Mouse (Mus musculus) hindbrain, embryonic 10.5 days (tissue): ENCODE results near the gene Foxp1. TPM values are rescaled to one million over a fixed set of nuclear protein-coding genes. Genes with fewer than 3 reads are reported as not detected.

Experiments
- DNase-seq: peaks from one replicate; pipeline ENCODE4 v3.0.0-alpha.2; 2017; ENCODE audit warnings: low spot score
- H3K27ac ChIP-seq: fragments of 300-500 bp; sonication (generic); 2 replicates; pipeline ENCODE4 v1.5.1; 2016; ENCODE audit warnings: mild to moderate bottlenecking, moderate library complexity
- H3K27me3 ChIP-seq: fragments of 300-500 bp; sonication (generic); 2 replicates; pipeline ENCODE4 v1.6.1; 2016; ENCODE audit warnings: mild to moderate bottlenecking; ENCODE audit not compliant: poor library complexity, insufficient read depth, severe bottlenecking
- H3K36me3 ChIP-seq: fragments of 300-500 bp; sonication (generic); 2 replicates; pipeline ENCODE4 v1.6.1; 2016; ENCODE audit warnings: mild to moderate bottlenecking, moderate library complexity
- H3K4me1 ChIP-seq: fragments of 300-500 bp; sonication (generic); replicated peaks from 2 replicates; pipeline ENCODE4 v1.6.1; 2016; ENCODE audit warnings: mild to moderate bottlenecking
- H3K4me3 ChIP-seq: fragments of 300-500 bp; sonication (generic); 2 replicates; pipeline ENCODE4 v1.5.1; 2016; ENCODE audit warnings: mild to moderate bottlenecking, moderate library complexity
- H3K9me3 ChIP-seq: fragments of 300-500 bp; sonication (generic); 2 replicates; pipeline ENCODE4 v1.6.1; 2016; ENCODE audit warnings: mild to moderate bottlenecking, moderate library complexity
- WGBS: fragments of 180-500 bp; shearing (Covaris S2); methylation state at CpG from one replicate; pipeline ENCODE4 v1.1.7; 2016; 5-methylcytosine and 5-hydroxymethylcytosine counted together
- polyA plus RNA-seq: library from polyadenylated mRNA; unstranded; fragments of >200 nt; fragmentation: Nextera tagmentation; extraction: Ambion mirVana; gene quantifications from 2 replicates; pipeline ENCODE4 v1.2.1, GENCODE M21; 2016

The Foxp1 gene
- polyA plus RNA-seq, 1 experiment from 2014 or later, result 64.3 TPM

DNA sequence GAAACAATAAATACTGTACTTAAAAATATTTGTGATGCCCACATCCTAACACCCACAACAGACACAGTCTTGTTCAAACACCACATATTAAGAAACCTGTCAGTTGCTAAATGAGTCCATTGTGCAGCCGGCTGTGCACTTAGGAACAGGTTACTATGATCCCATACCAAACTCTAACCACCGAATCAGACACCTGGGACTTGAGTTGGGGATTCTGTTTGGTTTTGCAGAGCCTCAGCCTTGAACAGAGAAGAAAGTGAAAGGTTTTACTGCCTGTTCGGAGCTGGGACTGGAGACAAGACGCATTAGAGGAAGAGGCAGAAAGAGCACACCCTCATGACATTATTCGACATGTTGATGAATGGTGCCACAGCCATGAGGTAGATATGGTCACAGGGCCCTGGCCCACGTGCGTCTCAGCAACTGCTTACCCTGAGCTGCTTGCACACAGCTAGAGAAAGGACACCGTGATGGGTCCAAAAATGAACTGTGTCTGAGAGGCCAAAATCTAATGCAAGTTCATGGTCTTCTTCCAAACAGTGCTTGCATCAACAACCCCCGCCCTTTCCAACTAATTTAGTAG lies 491.1 kb downstream of the Foxp1 start:
- H3K9me3 ChIP-seq, result no peaks in the 10 kb centered on the region
- WGBS, result 75% methylated on average over 9 of the region's 9 CpGs
- DNase-seq, result no peak
- no peak overlapping the region for H3K4me3 ChIP-seq
- no peaks in the 10 kb centered on the region for H3K36me3 ChIP-seq
- peaks cover 19% of the 10 kb centered on the region; the same call in 1 of the 2 replicates for H3K27me3 ChIP-seq
- peaks cover 69% of the 10 kb centered on the region for H3K4me1 ChIP-seq
- H3K27ac ChIP-seq, result no peak overlapping the region

DNA sequence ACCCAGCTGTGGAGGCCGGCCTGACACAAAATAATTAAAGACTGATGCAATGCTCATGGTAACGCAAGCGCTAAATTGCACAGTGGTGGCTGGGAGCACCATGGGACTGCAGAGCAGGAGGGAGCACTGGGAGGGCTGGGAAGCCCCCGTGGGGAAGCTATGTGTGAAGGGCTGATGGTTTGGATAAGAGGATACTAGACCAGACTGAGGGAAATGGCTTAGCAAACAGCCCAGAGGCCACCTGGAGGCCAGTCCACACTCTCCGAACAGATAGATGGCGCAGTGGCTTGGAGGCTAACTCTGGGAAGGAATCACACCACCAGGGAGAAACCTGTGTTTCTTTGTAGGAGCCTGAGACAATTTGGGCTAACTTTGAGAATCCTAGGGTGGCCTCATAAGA lies 492.3 kb downstream of the Foxp1 start:
- H3K27me3 ChIP-seq, result peaks cover 22% of the 10 kb centered on the region; the same call in 1 of the 2 replicates
- H3K4me1 ChIP-seq, result peaks cover 70% of the 10 kb centered on the region
- H3K36me3 ChIP-seq, result no peaks in the 10 kb centered on the region
- peak; percentile 41 for DNase-seq
- WGBS, result 22% methylated on average over 6 of the region's 6 CpGs
- no peak overlapping the region for H3K4me3 ChIP-seq
- no peak overlapping the region for H3K27ac ChIP-seq
- H3K9me3 ChIP-seq, result no peaks in the 10 kb centered on the region

DNA sequence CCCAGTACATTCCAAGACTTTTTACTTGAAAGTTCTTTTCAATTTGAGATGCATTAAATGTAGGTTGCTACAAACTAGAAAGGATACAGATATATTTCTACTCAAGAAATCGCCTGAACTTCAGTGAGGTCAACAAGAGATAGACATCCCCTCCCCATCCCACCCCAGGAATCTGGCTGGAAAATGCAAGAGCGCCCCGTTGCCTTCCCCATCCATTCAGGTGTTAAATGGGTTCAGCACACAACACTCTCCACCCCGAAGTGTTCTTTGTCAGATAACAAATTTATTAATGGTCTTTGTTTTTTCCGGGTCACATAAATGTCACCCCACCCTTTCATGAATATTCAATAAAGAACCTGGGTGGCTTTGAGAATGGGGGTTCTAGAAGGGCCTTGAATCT lies 493.1 kb downstream of the Foxp1 start:
- DNase-seq, result no peak
- Histone ChIP-seq H3K4me3 (no peak overlapping the region), H3K27ac (no peak overlapping the region), H3K27me3 (peaks cover 22% of the 10 kb centered on the region; the same call in 1 of the 2 replicates), H3K36me3 (no peaks in the 10 kb centered on the region), H3K9me3 (no peaks in the 10 kb centered on the region), H3K4me1 (peaks cover 78% of the 10 kb centered on the region)
- 8% methylated on average over 5 of the region's 5 CpGs for WGBS

DNA sequence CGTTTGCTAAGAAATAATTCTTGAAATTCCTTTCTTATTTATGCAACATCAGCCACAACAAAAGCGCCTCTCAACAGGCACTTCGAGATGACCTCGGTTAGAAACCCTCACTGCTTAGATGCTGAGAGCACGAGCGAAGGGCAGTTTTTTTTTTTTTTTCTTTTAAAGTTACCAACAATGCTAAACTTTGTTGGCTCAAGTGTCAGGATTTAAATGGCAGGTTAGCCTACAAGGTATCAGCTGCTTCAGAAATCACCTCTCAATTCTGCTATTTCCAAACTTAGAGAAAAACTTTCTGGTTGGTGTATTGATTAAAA lies 493.6 kb downstream of the Foxp1 start:
- Histone ChIP-seq H3K4me3 (peak overlapping the region; percentile 77), H3K36me3 (no peaks in the 10 kb centered on the region), H3K27ac (peak overlapping the region; percentile 96), H3K4me1 (peaks cover 83% of the 10 kb centered on the region), H3K27me3 (peaks cover 22% of the 10 kb centered on the region; the same call in 1 of the 2 replicates), H3K9me3 (no peaks in the 10 kb centered on the region)
- under 1% methylated on average over 6 of the region's 6 CpGs for WGBS
- DNase-seq, result no peak

DNA sequence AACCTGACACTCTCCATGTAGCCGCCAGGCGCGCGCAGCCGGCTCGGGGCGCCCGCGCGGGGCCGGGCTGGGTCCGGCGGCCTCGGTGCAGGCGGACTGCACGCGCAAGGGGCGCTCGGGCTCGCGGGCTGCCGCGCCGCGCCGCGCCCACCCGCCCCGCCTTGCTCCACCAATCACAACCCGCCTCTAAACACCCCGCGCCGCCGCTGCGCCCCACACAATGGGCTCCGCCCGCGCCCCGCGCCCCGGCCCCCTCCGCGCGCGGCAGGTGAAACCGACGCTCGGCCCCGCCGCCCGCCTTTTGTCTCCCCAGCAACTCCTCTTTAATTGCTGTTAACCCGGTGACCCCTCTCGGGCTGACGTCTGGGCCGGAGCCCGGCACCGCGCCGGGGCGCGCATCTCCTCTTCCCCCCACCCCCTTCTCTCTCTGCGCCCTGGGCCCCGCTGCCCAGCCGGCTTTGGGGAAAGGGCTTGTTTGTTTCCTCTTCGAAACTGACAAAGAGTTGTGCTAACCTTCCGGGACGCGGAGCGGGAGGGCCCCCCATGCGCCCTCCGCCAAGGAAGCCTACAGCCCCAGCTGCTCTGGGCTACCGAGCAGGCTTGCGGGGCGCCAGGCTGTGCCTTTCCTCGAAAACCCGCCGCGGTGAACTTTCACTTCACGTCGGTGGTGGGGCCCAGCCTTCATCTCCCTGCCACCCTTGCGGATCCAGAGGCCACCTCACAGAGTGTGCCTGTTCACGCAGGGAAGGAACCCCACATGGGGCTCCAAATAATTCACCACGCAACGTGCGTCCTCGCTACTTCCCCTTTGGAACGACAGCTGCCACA lies 494.1 kb downstream of the Foxp1 start:
- Histone ChIP-seq H3K36me3 (no peaks in the 10 kb centered on the region), H3K9me3 (no peaks in the 10 kb centered on the region), H3K4me3 (peak overlapping the region; percentile 77), H3K27ac (peak overlapping the region; percentile 96), H3K27me3 (peaks cover 22% of the 10 kb centered on the region; the same call in 1 of the 2 replicates), H3K4me1 (peaks cover 82% of the 10 kb centered on the region)
- WGBS, result under 1% methylated on average over 59 of the region's 87 CpGs
- DNase-seq, result peak; percentile 85

DNA sequence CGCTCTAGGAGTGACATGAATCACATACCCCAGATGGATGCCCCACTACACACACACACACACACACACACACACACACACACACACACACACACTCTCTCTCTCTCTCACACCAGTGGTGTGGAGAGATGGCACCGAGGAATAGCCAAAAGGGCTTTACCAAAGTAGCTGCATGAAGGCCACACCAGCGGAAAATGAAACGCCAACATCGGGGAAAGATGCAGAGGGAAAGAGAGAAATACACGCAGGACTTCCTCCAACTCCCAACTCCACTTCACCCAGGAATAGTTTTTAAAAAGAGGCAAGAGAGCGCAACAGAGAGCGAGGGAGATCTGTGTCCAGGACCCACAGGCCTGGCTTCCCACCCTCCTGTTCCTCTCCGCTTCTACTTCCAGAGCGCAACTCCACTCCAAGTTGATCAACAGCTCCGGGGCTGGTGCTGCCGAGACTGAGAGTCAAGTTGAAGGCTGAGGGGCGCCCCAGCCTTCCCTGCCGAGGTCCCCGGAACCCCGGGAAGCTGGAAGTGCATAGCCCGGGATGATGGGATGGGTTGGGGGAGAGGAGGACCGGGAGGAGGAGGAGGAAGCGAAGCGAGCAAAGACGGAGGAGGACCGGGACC lies 494.9 kb downstream of the Foxp1 start:
- H3K4me1 ChIP-seq, result peaks cover 75% of the 10 kb centered on the region

DNA sequence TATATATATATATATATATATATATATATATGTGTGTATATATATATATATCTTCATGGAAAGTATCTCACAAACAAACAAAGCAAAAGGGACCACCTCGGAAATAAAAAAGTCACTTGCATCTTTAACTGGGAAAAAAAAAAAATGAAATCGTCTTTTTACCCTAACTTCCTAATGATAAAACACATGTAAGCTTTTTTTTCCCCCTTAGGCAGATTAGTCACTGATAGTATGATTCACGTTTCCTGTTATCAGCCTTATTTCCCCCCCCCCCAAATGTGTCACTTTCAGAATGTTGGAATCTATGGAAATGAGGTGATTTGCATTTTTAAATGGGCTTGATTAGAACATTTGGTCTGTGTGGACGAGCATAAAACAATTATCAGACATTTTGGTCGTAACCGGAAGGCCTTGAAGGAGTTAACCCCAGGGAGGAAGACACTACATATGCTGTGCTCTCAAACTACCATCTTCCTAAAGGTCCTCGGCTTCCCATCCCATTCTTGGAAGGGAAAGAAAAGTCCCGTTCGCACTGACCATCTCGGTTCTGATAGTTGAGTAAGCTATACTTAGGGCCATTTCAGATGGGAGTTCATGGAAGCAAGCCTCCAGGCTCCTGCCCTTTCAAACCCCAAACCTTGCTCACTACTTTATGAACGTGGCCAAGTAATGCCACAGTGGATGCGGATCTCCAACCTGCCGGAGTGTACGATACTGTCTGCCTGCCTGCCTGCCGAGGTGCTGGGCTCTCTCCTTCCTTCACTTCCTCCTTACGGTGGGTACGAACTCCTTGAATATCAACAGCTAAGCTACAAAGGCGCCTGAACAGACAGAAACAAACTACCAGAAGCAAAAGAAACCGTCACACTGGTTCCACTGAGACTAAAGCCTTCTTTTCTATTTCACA lies 495.6 kb downstream of the Foxp1 start:
- 15% methylated on average over 19 of the region's 19 CpGs for WGBS
- H3K4me1 ChIP-seq, result peaks cover 74% of the 10 kb centered on the region
- peak; percentile 44 for DNase-seq

More for the DNA sequence above, 494.9 kb downstream of the Foxp1 start:
- Histone ChIP-seq H3K27me3 (peaks cover 16% of the 10 kb centered on the region; the same call in 1 of the 2 replicates), H3K9me3 (no peaks in the 10 kb centered on the region), H3K4me3 (peak overlapping the region; percentile 77), H3K36me3 (no peaks in the 10 kb centered on the region), H3K27ac (peak overlapping the region; percentile 96)
- 0% methylated on average over 22 of the region's 22 CpGs for WGBS
- DNase-seq, result no peak

DNA sequence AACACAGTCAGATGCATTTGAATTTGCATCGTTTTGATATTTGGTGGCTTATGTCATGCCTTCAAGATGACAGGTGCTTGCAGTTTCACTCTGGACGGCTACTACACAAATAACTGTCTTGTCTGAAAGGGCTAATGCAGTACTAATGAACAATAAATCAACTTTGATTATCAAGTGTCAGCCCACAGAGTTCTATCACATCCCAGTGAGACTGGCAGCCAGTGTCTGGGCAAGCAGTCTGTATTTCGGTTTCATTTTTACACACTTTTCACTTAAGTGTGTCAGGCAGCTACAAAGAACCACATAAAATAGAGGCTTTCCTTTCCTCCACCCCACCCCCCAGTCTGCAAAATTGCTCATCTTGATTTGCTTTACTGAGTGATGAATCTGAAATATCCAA lies 496.5 kb downstream of the Foxp1 start:
- H3K4me1 ChIP-seq, result peaks cover 68% of the 10 kb centered on the region
- H3K27ac ChIP-seq, result no peak overlapping the region
- peaks cover 10% of the 10 kb centered on the region; the same call in 1 of the 2 replicates for H3K27me3 ChIP-seq
- H3K9me3 ChIP-seq, result no peaks in the 10 kb centered on the region
- H3K36me3 ChIP-seq, result no peaks in the 10 kb centered on the region
- WGBS, result 62% methylated on average over 3 of the region's 3 CpGs
- H3K4me3 ChIP-seq, result peak overlapping the region; percentile 23; the same call in 1 of the 2 replicates
- DNase-seq, result no peak

More for the DNA sequence above, 495.6 kb downstream of the Foxp1 start:
- H3K27me3 ChIP-seq, result peaks cover 16% of the 10 kb centered on the region; the same call in 1 of the 2 replicates
- peak overlapping the region; percentile 96 for H3K27ac ChIP-seq
- no peaks in the 10 kb centered on the region for H3K36me3 ChIP-seq
- H3K9me3 ChIP-seq, result no peaks in the 10 kb centered on the region
- peak overlapping the region; percentile 77 for H3K4me3 ChIP-seq

DNA sequence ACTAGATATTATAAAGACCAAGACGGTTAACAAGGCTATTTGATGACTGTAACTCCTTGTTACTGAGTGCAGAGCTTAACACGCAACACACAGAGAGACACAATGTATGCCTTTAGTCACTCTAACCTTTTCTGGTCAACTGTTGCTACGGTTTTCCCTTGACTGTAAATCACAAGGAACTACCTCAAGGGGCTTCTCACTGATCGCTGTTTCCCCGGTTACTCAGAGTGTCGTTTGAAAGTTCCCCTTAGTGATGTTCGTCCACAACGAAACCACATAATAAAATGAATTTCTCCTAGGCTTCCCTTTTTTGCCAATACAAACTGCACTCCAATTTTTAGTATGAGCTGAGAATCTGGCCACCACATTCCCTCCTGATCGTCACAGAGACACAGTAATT lies 497.9 kb downstream of the Foxp1 start:
- Histone ChIP-seq H3K4me3 (no peak overlapping the region), H3K27ac (no peak overlapping the region), H3K36me3 (no peaks in the 10 kb centered on the region), H3K27me3 (peaks cover 3% of the 10 kb centered on the region; the same call in 1 of the 2 replicates), H3K9me3 (no peaks in the 10 kb centered on the region), H3K4me1 (peaks cover 70% of the 10 kb centered on the region)
- 59% methylated on average over 9 of the region's 9 CpGs for WGBS
- no peak for DNase-seq

DNA sequence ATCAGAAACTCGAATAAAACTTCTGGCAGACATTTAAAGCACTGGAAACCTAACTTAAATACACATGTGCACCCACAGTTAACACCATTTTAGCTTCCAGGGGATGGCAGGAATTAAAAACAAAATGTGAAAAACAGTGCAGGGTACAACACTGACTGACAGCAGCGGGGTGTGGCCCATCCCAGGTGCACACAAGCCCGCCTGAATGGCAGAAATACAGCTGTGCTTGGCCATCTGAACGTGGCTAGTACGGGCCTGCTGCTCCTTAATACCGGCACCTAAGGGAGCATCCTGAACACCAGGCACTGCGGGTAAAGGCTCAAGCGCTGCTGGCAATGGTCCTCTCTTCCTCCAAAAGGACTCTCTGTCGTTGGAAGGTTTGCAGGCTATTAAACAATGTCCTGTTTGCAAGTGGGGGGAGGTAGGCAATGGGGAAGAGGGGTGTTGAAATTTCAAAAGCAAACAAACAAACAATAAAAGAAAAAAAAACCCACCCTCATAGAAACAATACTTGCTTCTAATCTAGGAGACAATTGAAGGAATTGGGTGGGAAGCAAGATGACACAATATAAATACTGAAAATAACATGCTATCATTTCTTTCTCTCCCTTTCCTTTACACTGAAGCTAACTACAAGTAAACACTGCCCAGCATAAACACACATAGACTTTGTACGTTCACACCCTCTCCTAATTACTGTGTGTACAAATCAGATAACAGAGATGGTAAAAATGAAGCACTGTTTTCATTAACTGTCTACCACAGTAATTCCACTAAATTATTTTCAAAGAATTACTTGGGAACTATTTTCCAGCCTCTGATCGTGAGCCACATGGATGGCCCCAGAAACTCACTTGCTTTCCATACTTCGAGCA lies 501.7 kb downstream of the Foxp1 start:
- DNase-seq, result no peak
- peaks cover 7% of the 10 kb centered on the region for H3K36me3 ChIP-seq
- no peaks in the 10 kb centered on the region for H3K9me3 ChIP-seq
- H3K4me1 ChIP-seq, result peaks cover 43% of the 10 kb centered on the region
- 68% methylated on average over 12 of the region's 12 CpGs for WGBS
- no peak overlapping the region for H3K4me3 ChIP-seq
- peaks cover 10% of the 10 kb centered on the region for H3K27me3 ChIP-seq
- no peak overlapping the region for H3K27ac ChIP-seq

DNA sequence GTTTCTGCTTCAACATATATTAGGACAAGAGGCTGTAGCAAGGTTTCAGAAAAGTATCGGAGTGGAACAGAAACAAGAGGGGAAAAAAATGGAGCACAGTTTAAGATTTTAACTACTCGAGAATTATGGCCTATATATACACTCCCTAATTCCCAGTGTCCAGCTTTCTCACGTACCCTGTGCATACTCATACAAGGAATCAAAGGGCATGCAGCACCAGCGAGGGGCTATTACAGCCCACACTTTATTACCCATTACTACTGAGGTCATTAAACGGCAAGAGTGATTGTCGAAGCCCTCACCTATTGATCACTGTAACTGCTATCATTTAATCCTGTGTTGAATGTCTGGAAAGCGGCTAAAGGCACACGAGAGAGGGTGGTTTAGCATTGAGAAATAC lies 502.8 kb downstream of the Foxp1 start:
- H3K4me1 ChIP-seq, result peaks cover 36% of the 10 kb centered on the region
- WGBS, result 83% methylated on average over 8 of the region's 8 CpGs

More for the DNA sequence above, 502.8 kb downstream of the Foxp1 start:
- Histone ChIP-seq H3K4me3 (no peak overlapping the region), H3K27me3 (peaks cover 20% of the 10 kb centered on the region), H3K27ac (no peak overlapping the region), H3K36me3 (peaks cover 18% of the 10 kb centered on the region), H3K9me3 (no peaks in the 10 kb centered on the region)
- no peak for DNase-seq
